Mouse (Mus musculus) C2C12 (cell line): ENCODE data around the gene Ldhb. TPM values are rescaled to one million over a fixed set of nuclear protein-coding genes. Genes with fewer than 3 reads are reported as not detected.

ENCODE experiments used
- H3K27me3 ChIP-seq: one replicate; pipeline ENCODE4 v1.6.1; 2011; ENCODE audit not compliant: control insufficient read depth, insufficient read depth, insufficient read length
- H3K36me3 ChIP-seq: one replicate; pipeline ENCODE4 v1.6.1; 2011; ENCODE audit not compliant: control insufficient read depth, insufficient read depth
- H3K4me3 ChIP-seq: one replicate; pipeline ENCODE4 v1.5.1; 2011; ENCODE audit warnings: mild to moderate bottlenecking, control low read depth; ENCODE audit not compliant: poor library complexity, insufficient read depth, severe bottlenecking
- H3K79me2 ChIP-seq: one replicate; pipeline ENCODE4 v1.6.1; 2011; ENCODE audit not compliant: control insufficient read depth, insufficient read depth
- H3K79me3 ChIP-seq: one replicate; pipeline ENCODE4 v1.6.1; 2011; ENCODE audit warnings: low read depth, control low read depth
- H3ac ChIP-seq: one replicate; pipeline ENCODE3; 2011; ENCODE audit warnings: low read depth; ENCODE audit not compliant: control insufficient read depth, insufficient read length
- CEBPB ChIP-seq: IDR thresholded peaks from one replicate; pipeline ENCODE4 v1.6.1; 2011; ENCODE audit warnings: low read depth, mild to moderate bottlenecking, control low read depth, moderate library complexity
- CTCF ChIP-seq: IDR thresholded peaks from one replicate; pipeline ENCODE4 v1.5.1; 2011; ENCODE audit not compliant: control insufficient read depth, insufficient read depth, insufficient read length
- FOSL1 ChIP-seq: IDR thresholded peaks from one replicate; pipeline ENCODE4 v1.8.0; 2011; ENCODE audit warnings: mild to moderate bottlenecking, low read length; ENCODE audit not compliant: poor library complexity, insufficient read depth, severe bottlenecking
- MAX ChIP-seq: IDR thresholded peaks from one replicate; pipeline ENCODE4 v1.6.1; 2011; ENCODE audit warnings: mild to moderate bottlenecking, control low read depth
- MYOD1 ChIP-seq: IDR thresholded peaks from one replicate; pipeline ENCODE4 v1.6.1; 2011; ENCODE audit warnings: low read depth; ENCODE audit not compliant: control insufficient read depth, insufficient read length
- MYOG ChIP-seq: IDR thresholded peaks from one replicate; pipeline ENCODE4 v1.6.1; 2011; ENCODE audit not compliant: control insufficient read depth, insufficient read length; ENCODE audit errors: extremely low read depth
- USF1 ChIP-seq: IDR thresholded peaks from one replicate; pipeline ENCODE4 v1.6.1; 2011; ENCODE audit warnings: low read depth, mild to moderate bottlenecking, control low read depth, moderate library complexity
- polyA plus RNA-seq: library from polyadenylated mRNA; unstranded; fragments of >200 nt; fragmentation: generic; extraction: Trizol; gene quantifications from one replicate; pipeline ENCODE4 v1.2.1, GENCODE M21; 2012; ENCODE audit warnings: missing spikeins

Ldhb gene
- polyA plus RNA-seq, 1 experiment = 29.3 TPM

DNA sequence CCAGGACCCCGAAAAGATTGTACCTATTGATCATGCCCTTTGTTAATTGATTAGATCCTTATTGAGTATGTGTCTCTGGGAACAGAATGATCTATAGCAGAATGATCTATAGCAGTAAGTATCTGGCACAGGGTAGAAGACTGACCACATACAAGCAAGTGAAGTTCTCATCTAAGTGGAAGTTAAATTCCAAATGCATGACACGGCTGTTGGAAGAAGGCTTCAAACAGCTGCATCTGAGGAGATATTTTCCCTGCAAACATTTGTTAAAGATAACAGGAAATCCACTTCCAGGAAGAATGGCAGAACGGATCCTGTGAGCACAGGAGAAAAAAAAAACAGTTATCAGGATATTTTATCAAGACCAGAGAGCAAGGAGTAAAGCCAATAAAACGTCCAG is 35.9 kb upstream of the Ldhb start:
- Histone ChIP-seq H3K79me2 (no peaks in the 10 kb centered on the region), H3ac (no peak overlapping the region), H3K79me3 (no peaks in the 10 kb centered on the region), H3K27me3 (no peaks in the 10 kb centered on the region), H3K36me3 (no peaks in the 10 kb centered on the region), H3K4me3 (no peak overlapping the region)
- TF ChIP-seq FOSL1 (no peak), MYOD1 (peak; percentile 76)

- H3K27me3 ChIP-seq = no peaks in the 10 kb centered on the region
- H3ac ChIP-seq = no peak overlapping the region
- no peak overlapping the region for H3K4me3 ChIP-seq
- no peaks in the 10 kb centered on the region for H3K36me3 ChIP-seq
- TF ChIP-seq MAX (no peak), FOSL1 (no peak), USF1 (no peak), CTCF (no peak)
- no peaks in the 10 kb centered on the region for H3K79me2 ChIP-seq
- no peaks in the 10 kb centered on the region for H3K79me3 ChIP-seq
Observed at GRCm38 (mm10) chr6:142542800-142543175, 35.0 kb upstream of the Ldhb start.

DNA sequence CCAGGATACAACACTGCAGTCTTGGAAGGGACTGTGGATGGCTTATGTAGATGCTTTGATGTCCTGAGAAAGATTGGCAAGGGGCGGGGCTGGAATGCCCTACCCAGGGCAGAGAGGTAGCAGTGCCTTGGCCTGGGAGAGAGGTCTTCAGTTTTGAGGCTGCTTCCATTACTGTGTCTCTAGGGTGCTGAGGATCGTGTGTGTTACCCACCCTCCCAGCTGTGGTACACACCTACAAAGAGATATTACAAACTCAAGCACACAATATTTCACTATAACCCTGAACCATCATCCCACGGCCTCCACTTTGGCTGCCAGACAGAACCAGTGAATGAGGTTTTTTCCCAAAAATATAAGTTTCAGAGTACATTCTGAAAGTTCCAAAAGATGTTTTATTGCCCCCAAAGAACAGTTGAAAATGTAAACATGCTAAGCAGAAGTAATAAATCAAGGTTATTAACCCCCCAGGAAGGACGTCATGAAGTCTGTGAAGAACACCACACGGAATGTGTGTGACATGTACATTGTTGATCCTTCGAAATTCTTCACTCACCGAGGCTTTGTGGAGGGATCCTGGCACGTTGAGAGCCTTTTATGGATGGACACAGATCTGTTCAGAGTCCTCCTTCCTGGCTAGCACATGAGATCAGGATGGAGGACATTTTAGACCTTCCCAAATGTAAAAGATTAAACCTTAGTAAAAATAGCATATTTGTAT is 34.5 kb upstream of the Ldhb start:
- Histone ChIP-seq H3K79me2 (no peaks in the 10 kb centered on the region), H3K27me3 (no peaks in the 10 kb centered on the region), H3K4me3 (no peak overlapping the region), H3ac (no peak overlapping the region), H3K36me3 (no peaks in the 10 kb centered on the region), H3K79me3 (no peaks in the 10 kb centered on the region)
- no peak for TF ChIP-seq FOSL1
- TF ChIP-seq MYOD1 = no peak

DNA sequence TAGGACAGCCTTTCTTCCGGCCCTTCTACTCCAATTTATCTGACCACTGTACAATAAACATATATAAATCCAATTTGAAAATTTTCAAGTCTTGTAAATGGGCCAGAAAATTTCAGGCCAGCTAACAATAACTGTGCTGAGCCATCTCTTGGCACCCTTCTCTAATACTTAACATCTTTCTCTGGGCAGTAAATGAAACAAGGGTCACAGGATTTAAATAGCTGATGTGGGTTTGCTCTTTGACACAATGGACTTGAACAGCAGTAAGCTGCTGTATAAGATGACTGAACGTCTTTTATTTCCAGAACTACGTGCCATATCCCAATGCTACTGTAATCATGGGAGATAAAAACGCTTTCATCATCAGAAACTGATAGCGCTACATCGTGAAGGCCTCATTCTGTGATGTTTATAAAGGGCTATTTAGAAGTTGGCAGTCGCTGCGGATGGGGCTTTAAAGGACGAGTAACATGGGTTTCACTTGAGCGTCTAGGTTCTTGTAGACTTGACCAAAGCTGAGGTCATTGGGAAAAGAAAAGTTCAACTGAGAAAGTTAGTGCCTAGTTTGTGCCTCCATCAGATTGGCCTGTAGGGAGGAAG is 32.9 kb upstream of the Ldhb start:
- Histone ChIP-seq H3K79me3 (no peaks in the 10 kb centered on the region), H3K4me3 (no peak overlapping the region), H3K79me2 (no peaks in the 10 kb centered on the region), H3K27me3 (no peaks in the 10 kb centered on the region), H3K36me3 (no peaks in the 10 kb centered on the region), H3ac (no peak overlapping the region)
- TF ChIP-seq MYOD1 (no peak), FOSL1 (no peak), USF1 (no peak), MAX (no peak), CTCF (no peak), CEBPB (no peak), MYOG (no peak)

- TF ChIP-seq FOSL1 (no peak), USF1 (no peak), MYOG (no peak), CTCF (no peak), CEBPB (no peak), MYOD1 (no peak), MAX (no peak)
- H3K27me3 ChIP-seq = no peaks in the 10 kb centered on the region
- H3K36me3 ChIP-seq = no peaks in the 10 kb centered on the region
- no peak overlapping the region for H3ac ChIP-seq
- no peak overlapping the region for H3K4me3 ChIP-seq
- H3K79me3 ChIP-seq = no peaks in the 10 kb centered on the region
- H3K79me2 ChIP-seq = no peaks in the 10 kb centered on the region
Observed at GRCm38 (mm10) chr6:142540131-142540530, 32.4 kb upstream of the Ldhb start.

- Histone ChIP-seq H3K36me3 (no peaks in the 10 kb centered on the region), H3ac (no peak overlapping the region), H3K4me3 (no peak overlapping the region), H3K27me3 (no peaks in the 10 kb centered on the region), H3K79me3 (no peaks in the 10 kb centered on the region), H3K79me2 (no peaks in the 10 kb centered on the region)
- TF ChIP-seq CEBPB (no peak), MAX (no peak), MYOD1 (no peak), CTCF (no peak), MYOG (no peak), FOSL1 (no peak), USF1 (no peak)
Observed at GRCm38 (mm10) chr6:142538503-142538902, 30.7 kb upstream of the Ldhb start.

DNA sequence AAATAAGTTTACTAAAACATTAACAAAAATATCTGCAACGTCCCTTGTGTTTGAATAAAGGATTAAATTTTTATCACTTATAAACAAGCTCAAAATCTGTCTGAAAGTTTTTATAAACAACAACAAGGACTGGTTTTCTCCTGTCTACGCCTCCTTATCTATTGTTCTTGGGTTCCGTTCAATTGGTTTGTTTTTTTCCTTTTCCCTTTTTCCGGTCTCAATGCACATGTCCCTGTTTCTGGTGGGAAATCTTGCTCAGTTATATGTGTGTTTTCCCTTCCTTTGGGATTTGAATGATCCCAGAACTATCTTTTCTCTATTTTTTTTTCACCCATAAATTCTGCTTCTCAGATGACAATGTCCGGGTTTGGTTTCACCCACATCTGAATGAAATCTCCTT is 25.7 kb upstream of the Ldhb start:
- Histone ChIP-seq H3K79me3 (no peaks in the 10 kb centered on the region), H3K27me3 (no peaks in the 10 kb centered on the region), H3K4me3 (no peak overlapping the region), H3K36me3 (no peaks in the 10 kb centered on the region), H3ac (no peak overlapping the region), H3K79me2 (no peaks in the 10 kb centered on the region)
- no peak for TF ChIP-seq USF1
- no peak for TF ChIP-seq MYOG
- TF ChIP-seq CEBPB = no peak
